In the genomic region with DNA sequence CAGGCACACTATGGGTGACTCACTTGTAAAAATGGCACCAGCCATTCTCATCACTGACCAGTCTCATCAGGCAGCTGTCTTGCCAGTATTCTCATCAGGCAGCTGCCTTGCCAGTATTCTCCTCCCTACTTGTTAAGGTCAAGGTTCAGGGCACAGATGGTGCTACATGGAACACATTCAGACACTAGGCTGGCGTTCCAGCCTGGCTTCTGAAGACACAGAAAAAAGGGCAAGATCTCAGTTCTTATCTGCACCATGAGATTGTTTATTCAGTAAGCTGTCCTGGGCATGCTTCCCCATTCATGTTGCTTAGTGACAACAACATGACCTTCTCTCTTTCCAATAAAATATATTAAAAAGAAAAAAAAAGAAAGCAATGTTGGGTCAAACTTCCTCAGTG, we compare ENCODE assay signal across 9 mouse cellular contexts.
DNase-seq lines count a peak whose midpoint lies in the region; ATAC-seq lines count a peak whose summit lies in the region.
"Had no signal": no experiment of that assay in that cellular context is flagged by ENCODE, and none has a peak within 500 bp of the region (broad histone marks: within the 10 kb centered on the region; RNA-seq: fewer than 3 reads in every experiment).

No protein-coding gene starts in this region.

- peak; percentile 4 for DNase-seq in heart, adult 8-10 months (ENCODE audit: low spot score)
- DNase-seq in thymus, postnatal 25 days, result peak; percentile 15
- no peak for DNase-seq in thymus, postnatal 0 days (ENCODE audit: low spot score)
- peak; percentile 26 for DNase-seq in kidney, postnatal 10 days
- peak; percentile 10 for DNase-seq in thymus, postnatal 4 days
- no peak for DNase-seq in urinary bladder, postnatal 10 days (ENCODE audit: low spot score)

- H3K27me3 ChIP-seq in heart, embryonic 11.5 days (ENCODE audit: control insufficient read depth, insufficient read depth, low read length), result no peaks in the 10 kb centered on the region
- H3K27me3 ChIP-seq in intestine, embryonic 16.5 days (replicated peaks; ENCODE audit: control insufficient read depth, insufficient read depth, low read length), result no peaks in the 10 kb centered on the region
- H3K27me3 ChIP-seq: midbrain, embryonic 12.5 days had no signal

- no peak overlapping the region for H3K4me2 ChIP-seq in heart, embryonic 11.5 days
- H3K4me2 ChIP-seq in intestine, embryonic 16.5 days (ENCODE audit: low read depth, low read length), result no peak overlapping the region
- H3K4me2 ChIP-seq: midbrain, embryonic 12.5 days had no signal

- H3K9me3 ChIP-seq in heart, embryonic 11.5 days (replicated peaks; ENCODE audit: control insufficient read depth, low read length), result no peaks in the 10 kb centered on the region
- H3K9me3 ChIP-seq in intestine, embryonic 16.5 days (ENCODE audit: control insufficient read depth, low read length), result no peaks in the 10 kb centered on the region
- H3K9me3 ChIP-seq: midbrain, embryonic 12.5 days had no signal

- no peak overlapping the region for H3K4me3 ChIP-seq in heart, embryonic 11.5 days (ENCODE audit: low read depth, low read length)
- no peak overlapping the region for H3K4me3 ChIP-seq in intestine, embryonic 16.5 days (ENCODE audit: low read length)
- H3K4me3 ChIP-seq: midbrain, embryonic 12.5 days had no signal

- no peak overlapping the region for H3K9ac ChIP-seq in heart, embryonic 11.5 days (ENCODE audit: low read depth, low read length)
- H3K9ac ChIP-seq in intestine, embryonic 16.5 days (ENCODE audit: low read depth, low read length), result no peak overlapping the region
- H3K9ac ChIP-seq: midbrain, embryonic 12.5 days had no signal

- no peaks in the 10 kb centered on the region for H3K4me1 ChIP-seq in heart, embryonic 11.5 days (ENCODE audit: control insufficient read depth, insufficient read depth, low read length)
- H3K4me1 ChIP-seq in intestine, embryonic 16.5 days (ENCODE audit: control insufficient read depth, insufficient read depth, low read length), result no peaks in the 10 kb centered on the region
- H3K4me1 ChIP-seq: midbrain, embryonic 12.5 days had no signal

- 33% methylated on average over 1 of the region's 1 CpGs for WGBS in heart, embryonic 11.5 days (ENCODE audit: insufficient replicate concordance)
- WGBS in intestine, embryonic 16.5 days, result 35% methylated on average over 1 of the region's 1 CpGs

- no peak for ATAC-seq in heart, embryonic 11.5 days (replicated peaks; ENCODE audit: insufficient number of reproducible peaks, low FRiP score, low TSS enrichment)
- ATAC-seq in intestine, embryonic 16.5 days, result no peak

- H3K27ac ChIP-seq in heart, embryonic 11.5 days (ENCODE audit: low read depth, low read length), result no peak overlapping the region
- no peak overlapping the region for H3K27ac ChIP-seq in intestine, embryonic 16.5 days (ENCODE audit: low read length)
- H3K27ac ChIP-seq: midbrain, embryonic 12.5 days had no signal

- no peaks in the 10 kb centered on the region for H3K36me3 ChIP-seq in heart, embryonic 11.5 days (ENCODE audit: control insufficient read depth, insufficient read depth, low read length)
- no peaks in the 10 kb centered on the region for H3K36me3 ChIP-seq in intestine, embryonic 16.5 days (ENCODE audit: control insufficient read depth, insufficient read depth, low read length)
- H3K36me3 ChIP-seq: midbrain, embryonic 12.5 days had no signal

Comparison
In these comparisons a context has a peak if more than half of its experiments do, and no peak if none do; other contexts are left out.
1. DNase-seq: peak in heart, adult 8-10 months (single experiment), thymus, postnatal 25 days (single experiment), kidney, postnatal 10 days (single experiment) and thymus, postnatal 4 days (single experiment); none in thymus, postnatal 0 days (single experiment) and urinary bladder, postnatal 10 days (single experiment).